Mouse (Mus musculus): ENCODE data around the gene Retsat. TPM values are rescaled to one million over a fixed set of nuclear protein-coding genes. Genes with fewer than 3 reads are reported as not detected.

Gene Retsat
- total and polyA plus RNA-seq, 3 experiments: 15.5 to 27.7 (median 15.6) TPM

DNA sequence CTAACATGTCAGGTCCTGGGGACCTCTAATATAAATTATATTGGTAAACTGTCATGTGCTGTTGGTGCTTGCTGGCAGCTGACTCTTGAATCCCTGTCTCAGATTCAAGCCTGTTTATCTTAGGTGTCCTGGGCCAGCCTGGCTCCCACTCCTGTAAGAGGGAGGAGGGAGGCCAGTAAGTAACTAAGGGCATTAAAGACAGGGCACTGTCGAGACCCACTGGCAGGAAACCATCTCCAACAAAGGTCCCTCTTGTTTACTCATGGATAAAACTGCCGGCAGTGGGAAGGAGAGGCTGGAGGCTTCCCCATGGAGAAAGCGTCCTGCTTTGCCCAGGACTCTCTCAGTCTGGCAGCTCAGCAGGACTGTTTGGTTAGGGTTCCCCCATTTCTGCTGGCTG is 26.4 kb upstream of the Retsat start:
- Histone ChIP-seq H3K9me3 (replicated peaks; ENCODE audit: low read length) (no peaks in the 10 kb centered on the region), H3K4me1 (ENCODE audit: control insufficient read depth in 1 of 2, insufficient read depth in 2 of 2) (no peaks in the 10 kb centered on the region), H3K4me3 (replicated peaks in 1 of 3; ENCODE audit: low read depth in 2 of 3, low read length in 2 of 3, poor library complexity in 1 of 3) (no peak overlapping the region), H3K27me3 (replicated peaks) (no peaks in the 10 kb centered on the region), H3K27ac (ENCODE audit: insufficient read depth, low read depth) (no peak overlapping the region), H3K36me3 (replicated peaks in 1 of 2; ENCODE audit: control insufficient read depth in 1 of 2, insufficient read depth in 1 of 2, low read length in 1 of 2) (peaks cover 19 to 81% of the 10 kb centered on the region in 2 experiments), H3K4me2 (ENCODE audit: insufficient read depth, low read depth, poor library complexity, severe bottlenecking) (no peak overlapping the region), H3K79me2 (replicated peaks; ENCODE audit: control insufficient read depth, extremely low read depth, insufficient read depth, poor library complexity, severe bottlenecking) (no peaks in the 10 kb centered on the region), H3K9ac (ENCODE audit: insufficient read depth, low read depth) (no peak overlapping the region)
- no peak for DNase-seq (ENCODE audit: extremely low read depth)
- TF ChIP-seq HCFC1 (IDR thresholded peaks at IDR 0.05; ENCODE audit: low read depth, low read length) (no peak), USF1 (IDR thresholded peaks at IDR 0.05; ENCODE audit: low read depth, low read length) (no peak), MAX (IDR thresholded peaks at IDR 0.05; ENCODE audit: low read length) (no peak), ZKSCAN1 (IDR thresholded peaks at IDR 0.05; ENCODE audit: borderline replicate concordance, low read depth, low read length) (no peak), ZMIZ1 (IDR thresholded peaks at IDR 0.05; ENCODE audit: low read depth, low read length) (no peak), ZC3H11A (IDR thresholded peaks at IDR 0.05; ENCODE audit: low read depth, low read length) (no peak), MEF2A (IDR thresholded peaks at IDR 0.05; ENCODE audit: borderline replicate concordance, low read depth, low read length) (no peak), ZNF384 (IDR thresholded peaks at IDR 0.05; ENCODE audit: low read depth, low read length) (no peak), SIN3A (IDR thresholded peaks at IDR 0.05; ENCODE audit: low read length) (no peak), RAD21 (IDR thresholded peaks at IDR 0.05; ENCODE audit: low read depth, low read length) (no peak), E2F4 (IDR thresholded peaks at IDR 0.05; ENCODE audit: insufficient replicate concordance, low read depth, low read length) (no peak), MAZ (IDR thresholded peaks at IDR 0.05; ENCODE audit: low read depth, low read length) (no peak), ETS1 (conservative IDR thresholded peaks at IDR 0.05; ENCODE audit: low read depth, low read length) (no peak), BHLHE40 (IDR thresholded peaks at IDR 0.05; ENCODE audit: low read depth, low read length) (no peak), JUN (IDR thresholded peaks at IDR 0.05; ENCODE audit: insufficient read depth, low read depth, low read length) (no peak), POLR2AphosphoS2 (IDR thresholded peaks at IDR 0.05; ENCODE audit: low read depth, low read length) (no peak), TBP (conservative IDR thresholded peaks at IDR 0.05; ENCODE audit: low read depth, low read length) (no peak)
- in situ Hi-C loops (cut with MboI; ENCODE audit: low pct_ligation_motif_present, low pct_unique_long_range_greater_than_20kb, low sequenced_read_pairs): no loop called here
- dilution Hi-C loops (cut with MboI; ENCODE audit: extremely low pct_ligation_motif_present, extremely low pct_unique_long_range_greater_than_20kb, low sequenced_read_pairs): no loop called here

DNA sequence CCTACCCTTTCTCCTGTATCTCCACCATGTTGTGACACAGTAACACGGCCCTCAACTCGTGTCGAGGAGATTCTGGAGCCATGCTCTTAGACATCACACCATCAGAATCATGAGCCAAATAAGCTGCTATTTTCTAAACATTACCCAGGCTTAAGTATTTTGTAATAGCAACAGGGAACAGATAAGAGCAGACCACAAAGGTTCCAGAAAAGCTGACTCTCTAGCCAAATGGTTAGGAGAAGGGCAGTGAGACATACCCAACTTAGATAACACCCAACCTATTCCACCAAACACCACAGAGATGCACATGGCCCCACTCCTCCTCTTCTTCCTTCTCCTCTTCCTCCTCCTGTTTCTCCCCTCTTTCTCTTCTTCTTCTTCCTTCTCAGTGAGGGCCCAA is 22.2 kb upstream of the Retsat start:
- dilution Hi-C loops (cut with MboI; ENCODE audit: extremely low pct_ligation_motif_present, extremely low pct_unique_long_range_greater_than_20kb, low sequenced_read_pairs): no loop called here
- H3K9me3 ChIP-seq (replicated peaks; ENCODE audit: low read length): no peaks in the 10 kb centered on the region
- no peaks in the 10 kb centered on the region for H3K79me2 ChIP-seq (replicated peaks; ENCODE audit: control insufficient read depth, extremely low read depth, insufficient read depth, poor library complexity, severe bottlenecking)
- in situ Hi-C loops (cut with MboI; ENCODE audit: low pct_ligation_motif_present, low pct_unique_long_range_greater_than_20kb, low sequenced_read_pairs): no loop called here
- no peak overlapping the region for H3K27ac ChIP-seq (ENCODE audit: insufficient read depth, low read depth)
- DNase-seq (ENCODE audit: extremely low read depth): no peak
- no peaks in the 10 kb centered on the region for H3K27me3 ChIP-seq (replicated peaks)
- TF ChIP-seq BHLHE40 (IDR thresholded peaks at IDR 0.05; ENCODE audit: low read depth, low read length) (no peak), ZKSCAN1 (IDR thresholded peaks at IDR 0.05; ENCODE audit: borderline replicate concordance, low read depth, low read length) (no peak), HCFC1 (IDR thresholded peaks at IDR 0.05; ENCODE audit: low read depth, low read length) (no peak), ZNF384 (IDR thresholded peaks at IDR 0.05; ENCODE audit: low read depth, low read length) (no peak), SMC3 (IDR thresholded peaks at IDR 0.05; ENCODE audit: low read depth, low read length) (no peak), PAX5 (IDR thresholded peaks at IDR 0.05; ENCODE audit: low read length) (no peak), MAFK (IDR thresholded peaks at IDR 0.05; ENCODE audit: insufficient replicate concordance, low read length) (no peak), CTCF (conservative IDR thresholded peaks at IDR 0.05 in 1 of 2, IDR thresholded peaks at IDR 0.05 in 1 of 2; ENCODE audit: low read depth in 2 of 2, low read length in 2 of 2) (no peak), GABPA (IDR thresholded peaks at IDR 0.05; ENCODE audit: insufficient replicate concordance, low read depth, low read length) (no peak), CHD1 (IDR thresholded peaks at IDR 0.05; ENCODE audit: low read depth, low read length) (no peak), NELFE (IDR thresholded peaks at IDR 0.05; ENCODE audit: low read depth, low read length) (no peak), JUN (IDR thresholded peaks at IDR 0.05; ENCODE audit: insufficient read depth, low read depth, low read length) (no peak), TCF12 (IDR thresholded peaks at IDR 0.05; ENCODE audit: low read depth, low read length) (no peak), MAZ (IDR thresholded peaks at IDR 0.05; ENCODE audit: low read depth, low read length) (no peak), IRF4 (IDR thresholded peaks at IDR 0.05; ENCODE audit: low read depth, low read length) (no peak), EP300 (IDR thresholded peaks at IDR 0.05; ENCODE audit: low read length) (no peak), MAX (IDR thresholded peaks at IDR 0.05; ENCODE audit: low read length) (no peak), CHD2 (IDR thresholded peaks at IDR 0.05; ENCODE audit: low read length) (no peak)
- peaks cover 17 to 83% of the 10 kb centered on the region in 2 experiments for H3K36me3 ChIP-seq (replicated peaks in 1 of 2; ENCODE audit: control insufficient read depth in 1 of 2, insufficient read depth in 1 of 2, low read length in 1 of 2)
- H3K9ac ChIP-seq (ENCODE audit: insufficient read depth, low read depth): no peak overlapping the region
- H3K4me2 ChIP-seq (ENCODE audit: insufficient read depth, low read depth, poor library complexity, severe bottlenecking): no peak overlapping the region
- no peak overlapping the region for H3K4me3 ChIP-seq (replicated peaks in 1 of 3; ENCODE audit: low read depth in 2 of 3, low read length in 2 of 3, poor library complexity in 1 of 3)
- no peaks in the 10 kb centered on the region for H3K4me1 ChIP-seq (ENCODE audit: control insufficient read depth in 1 of 2, insufficient read depth in 2 of 2)

Data from CH12.LX (cell line).